Mouse (Mus musculus): Measurements from ENCODE around the gene Myadml2. TPM values are rescaled to one million over a fixed set of nuclear protein-coding genes. Genes with fewer than 3 reads are reported as not detected.

The Myadml2 gene
- total and polyA plus RNA-seq, 2 experiments from 2014 or later, result 29.3 to 32.7 TPM

DNA sequence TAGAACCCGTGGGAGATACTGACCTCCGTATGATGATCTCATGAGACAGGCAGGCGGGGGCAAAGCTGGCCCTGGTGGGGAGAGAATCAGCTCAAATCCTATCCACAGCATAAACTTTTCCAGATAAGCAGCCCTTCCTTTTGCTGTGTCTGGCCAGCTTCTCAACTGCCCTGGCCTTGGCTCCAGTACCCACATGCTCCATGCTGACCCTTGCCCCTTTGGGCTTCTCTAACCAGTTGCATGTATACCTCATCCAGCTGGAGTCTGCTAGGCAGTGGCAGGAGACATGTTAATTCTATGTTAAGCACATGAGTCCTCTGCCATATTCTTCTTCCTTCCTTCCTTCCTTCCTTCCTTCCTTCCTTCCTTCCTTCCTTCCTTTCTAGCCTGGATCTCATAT, 6.8 kb upstream of the Myadml2 start:
- H3K9ac ChIP-seq (replicated peaks; ENCODE audit: low read depth, low read length), result no peak overlapping the region
- no peaks in the 10 kb centered on the region for H3K4me1 ChIP-seq (ENCODE audit: control insufficient read depth, insufficient read depth)
- H3K36me3 ChIP-seq (replicated peaks; ENCODE audit: control insufficient read depth, insufficient read depth, low read length), result no peaks in the 10 kb centered on the region
- DNase-seq (ENCODE audit: low spot score) (no peak), ATAC-seq (ENCODE audit: insufficient read depth, low read depth) (no peak)
- peaks cover 30% of the 10 kb centered on the region for H3K27me3 ChIP-seq (ENCODE audit: control insufficient read depth, insufficient read depth, low read length)
- TF ChIP-seq CTCF (IDR thresholded peaks at IDR 0.05; ENCODE audit: low read depth) (no peak), EP300 (IDR thresholded peaks at IDR 0.05; ENCODE audit: low read depth) (no peak)
- no peak overlapping the region for H3K27ac ChIP-seq (ENCODE audit: low read depth)
- H3K4me2 ChIP-seq (ENCODE audit: low read depth, low read length), result no peak overlapping the region
- 52% methylated on average over 3 of the region's 3 CpGs for WGBS
- H3K9me3 ChIP-seq (replicated peaks; ENCODE audit: control insufficient read depth, low read length), result no peaks in the 10 kb centered on the region
- no peak overlapping the region for H3K4me3 ChIP-seq (ENCODE audit: low read depth, low read length)

DNA sequence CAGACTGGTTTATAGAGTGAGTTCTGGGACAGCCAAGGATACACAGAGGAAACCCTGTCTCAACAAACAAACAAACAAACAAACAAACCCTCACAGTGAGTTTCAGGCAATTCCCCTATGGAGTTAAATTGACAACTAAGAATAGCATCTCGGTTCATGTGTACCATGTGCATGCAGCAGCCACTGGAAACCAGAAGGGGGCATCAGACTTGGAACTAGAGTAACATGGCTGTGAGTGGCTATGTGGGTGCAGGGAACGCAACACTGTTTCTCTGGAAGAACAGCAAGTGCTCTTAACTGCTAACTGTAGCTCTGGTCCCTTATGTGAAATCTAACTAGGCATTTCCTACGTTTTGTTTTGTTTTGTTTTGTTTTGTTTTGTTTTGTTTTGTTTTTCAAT, 3.9 kb upstream of the Myadml2 start:
- 71% methylated on average over 3 of the region's 3 CpGs for WGBS
- TF ChIP-seq CTCF (IDR thresholded peaks at IDR 0.05; ENCODE audit: low read depth) (peak; percentile 24; the same call in 1 of the 2 replicates), EP300 (IDR thresholded peaks at IDR 0.05; ENCODE audit: low read depth) (no peak)
- no peak for ATAC-seq (ENCODE audit: insufficient read depth, low read depth)
- DNase-seq (ENCODE audit: low spot score), result no peak
- Histone ChIP-seq H3K27me3 (ENCODE audit: control insufficient read depth, insufficient read depth, low read length) (peaks cover 6% of the 10 kb centered on the region; the same call in 1 of the 2 replicates), H3K9ac (replicated peaks; ENCODE audit: low read depth, low read length) (no peak overlapping the region), H3K4me1 (ENCODE audit: control insufficient read depth, insufficient read depth) (peaks cover 2% of the 10 kb centered on the region; the same call in 1 of the 2 replicates), H3K4me2 (ENCODE audit: low read depth, low read length) (no peak overlapping the region), H3K27ac (ENCODE audit: low read depth) (no peak overlapping the region), H3K36me3 (replicated peaks; ENCODE audit: control insufficient read depth, insufficient read depth, low read length) (no peaks in the 10 kb centered on the region), H3K4me3 (ENCODE audit: low read depth, low read length) (no peak overlapping the region), H3K9me3 (replicated peaks; ENCODE audit: control insufficient read depth, low read length) (no peaks in the 10 kb centered on the region)

DNA sequence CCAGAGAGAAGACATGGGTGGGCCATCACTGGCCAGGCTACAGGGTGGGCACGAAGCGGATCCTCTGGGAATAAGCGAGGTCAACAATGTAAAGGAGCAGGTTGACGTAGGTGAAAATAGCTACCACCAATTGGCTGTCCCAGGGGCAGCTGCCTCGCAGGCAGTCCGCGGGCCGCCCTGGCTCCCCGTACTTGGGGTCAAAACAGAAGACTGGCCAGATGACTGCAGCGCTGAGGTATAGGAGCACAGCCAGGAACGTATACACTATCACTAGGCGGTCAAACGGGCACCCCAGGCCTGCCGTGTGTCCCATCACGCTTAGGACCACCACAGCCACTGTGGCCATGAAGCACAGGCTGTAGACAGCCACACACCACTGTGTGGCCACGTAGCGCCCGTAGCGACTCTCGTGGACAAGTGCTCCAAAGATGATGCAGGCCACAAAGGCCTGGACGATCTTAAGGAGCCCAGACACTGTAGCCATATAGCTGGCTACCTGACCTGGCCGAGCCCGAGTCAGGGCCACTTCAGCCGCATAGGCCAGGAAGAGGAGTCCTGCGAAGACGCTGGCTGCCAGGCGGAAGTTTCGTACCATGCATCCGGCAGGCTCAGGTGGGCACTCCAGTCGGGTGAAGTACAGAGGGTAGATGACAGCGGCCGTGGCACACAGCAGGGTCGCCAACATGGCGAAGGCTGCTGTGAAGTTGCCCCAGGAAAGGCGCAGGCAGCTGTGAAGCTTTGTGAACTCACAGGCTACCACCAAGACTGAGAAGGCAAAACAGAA, 719 bp downstream of the Myadml2 start:
- 60% methylated on average over 35 of the region's 35 CpGs for WGBS
- Histone ChIP-seq H3K4me3 (ENCODE audit: low read depth, low read length) (peak overlapping the region; percentile 58), H3K36me3 (replicated peaks; ENCODE audit: control insufficient read depth, insufficient read depth, low read length) (no peaks in the 10 kb centered on the region), H3K27ac (ENCODE audit: low read depth) (peak overlapping the region; percentile 97), H3K9ac (replicated peaks; ENCODE audit: low read depth, low read length) (peak overlapping the region; percentile 79), H3K27me3 (ENCODE audit: control insufficient read depth, insufficient read depth, low read length) (no peaks in the 10 kb centered on the region), H3K4me2 (ENCODE audit: low read depth, low read length) (peak overlapping the region; percentile 78), H3K9me3 (replicated peaks; ENCODE audit: control insufficient read depth, low read length) (no peaks in the 10 kb centered on the region), H3K4me1 (ENCODE audit: control insufficient read depth, insufficient read depth) (peaks cover 23% of the 10 kb centered on the region)
- ATAC-seq (ENCODE audit: insufficient read depth, low read depth), result no peak
- DNase-seq (ENCODE audit: low spot score), result no peak
- TF ChIP-seq EP300 (IDR thresholded peaks at IDR 0.05; ENCODE audit: low read depth) (no peak), CTCF (IDR thresholded peaks at IDR 0.05; ENCODE audit: low read depth) (no peak)

DNA sequence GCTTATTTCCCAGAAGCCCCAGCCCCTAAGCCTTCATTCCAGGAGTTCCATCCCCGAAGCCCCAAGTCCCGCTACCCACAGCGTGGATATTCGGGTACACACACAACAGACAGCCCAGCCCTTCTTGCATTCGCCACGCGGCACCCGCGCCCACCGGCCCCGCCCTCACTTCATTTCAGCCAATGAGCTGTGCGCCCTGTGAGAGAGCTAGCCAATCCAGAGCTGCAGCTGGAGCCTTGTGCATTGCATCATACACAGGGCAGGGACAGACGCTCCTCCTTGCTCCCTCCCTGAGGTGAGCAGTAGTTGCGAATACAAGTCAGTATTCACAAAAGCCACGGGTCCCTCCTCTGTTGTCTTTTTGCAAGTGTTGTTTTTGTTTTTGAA, 4.4 kb downstream of the Myadml2 start, which contains the start of gene Pycr1:
TSS of gene Pycr1 (minus strand) at position 169 of the 387 bp plus-strand sequence.
- DNase-seq (ENCODE audit: low spot score), result peak; percentile 91
- Histone ChIP-seq H3K36me3 (replicated peaks; ENCODE audit: control insufficient read depth, insufficient read depth, low read length) (no peaks in the 10 kb centered on the region), H3K27me3 (ENCODE audit: control insufficient read depth, insufficient read depth, low read length) (no peaks in the 10 kb centered on the region), H3K9ac (replicated peaks; ENCODE audit: low read depth, low read length) (peak within 1 kb of the TSS; percentile 62), H3K4me3 (ENCODE audit: low read depth, low read length) (peak within 1 kb of the TSS; percentile 52), H3K4me2 (ENCODE audit: low read depth, low read length) (peak within 1 kb of the TSS; percentile 95), H3K9me3 (replicated peaks; ENCODE audit: control insufficient read depth, low read length) (no peaks in the 10 kb centered on the region), H3K4me1 (ENCODE audit: control insufficient read depth, insufficient read depth) (peaks cover 23% of the 10 kb centered on the region), H3K27ac (ENCODE audit: low read depth) (no peak within 1 kb of the TSS)
- no peak for TF ChIP-seq CTCF (IDR thresholded peaks at IDR 0.05; ENCODE audit: low read depth)
- TF ChIP-seq EP300 (IDR thresholded peaks at IDR 0.05; ENCODE audit: low read depth), result no peak
- peak; percentile 91 for ATAC-seq (ENCODE audit: insufficient read depth, low read depth)
- 0% methylated on average over 15 of the region's 15 CpGs for WGBS

DNA sequence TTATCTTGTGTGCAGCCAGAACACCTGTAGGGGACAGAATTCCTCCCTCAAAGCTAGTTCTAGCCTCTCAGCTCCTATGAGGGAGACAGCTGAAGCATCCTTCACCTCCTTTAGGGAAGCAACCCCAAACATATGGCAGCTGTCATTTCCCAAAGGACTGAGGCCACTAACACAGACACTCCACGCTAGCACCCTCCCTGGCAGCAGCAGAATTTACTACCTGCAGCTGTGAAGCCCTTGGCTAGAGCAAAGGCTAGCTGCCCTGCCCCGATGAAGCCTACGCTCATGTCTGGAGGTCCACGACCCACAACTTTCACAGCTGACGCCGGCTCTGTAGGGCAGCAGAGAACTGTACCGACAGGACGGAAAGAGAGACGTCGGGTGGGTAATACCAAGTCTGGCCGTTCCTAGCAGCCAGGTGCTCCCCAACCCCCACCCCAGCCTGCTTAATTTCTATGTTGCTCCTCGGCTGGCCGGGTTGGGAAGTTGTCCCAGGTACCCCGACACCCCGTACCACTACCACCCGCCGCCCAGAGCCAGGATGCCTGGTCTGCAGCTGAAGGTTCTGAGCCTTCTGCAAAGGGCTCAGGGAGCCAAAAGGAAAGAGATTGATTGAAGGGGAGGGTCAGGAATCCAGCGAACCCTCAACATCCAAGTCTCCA, 4.9 kb downstream of the Myadml2 start:
- 0 out of 2 replicates have a peak, but pooled peaks have one; percentile 10 for ATAC-seq (ENCODE audit: insufficient read depth, low read depth)
- H3K9ac ChIP-seq (replicated peaks; ENCODE audit: low read depth, low read length), result peak overlapping the region; percentile 62
- no peak for DNase-seq (ENCODE audit: low spot score)
- H3K36me3 ChIP-seq (replicated peaks; ENCODE audit: control insufficient read depth, insufficient read depth, low read length), result no peaks in the 10 kb centered on the region
- H3K4me2 ChIP-seq (ENCODE audit: low read depth, low read length), result peak overlapping the region; percentile 95
- H3K4me3 ChIP-seq (ENCODE audit: low read depth, low read length), result peak overlapping the region; percentile 52
- H3K27ac ChIP-seq (ENCODE audit: low read depth), result no peak overlapping the region
- no peak for TF ChIP-seq EP300 (IDR thresholded peaks at IDR 0.05; ENCODE audit: low read depth)
- no peak for TF ChIP-seq CTCF (IDR thresholded peaks at IDR 0.05; ENCODE audit: low read depth)
- H3K9me3 ChIP-seq (replicated peaks; ENCODE audit: control insufficient read depth, low read length), result no peaks in the 10 kb centered on the region
- peaks cover 23% of the 10 kb centered on the region for H3K4me1 ChIP-seq (ENCODE audit: control insufficient read depth, insufficient read depth)
- H3K27me3 ChIP-seq (ENCODE audit: control insufficient read depth, insufficient read depth, low read length), result no peaks in the 10 kb centered on the region
- 1% methylated on average over 18 of the region's 18 CpGs for WGBS

Measured in heart, postnatal 0 days (tissue).